Mouse (Mus musculus) erythroblast, adult 5-6 weeks (primary cell): ENCODE results near the gene Mcf2. TPM values are rescaled to one million over a fixed set of nuclear protein-coding genes. Genes with fewer than 3 reads are reported as not detected.

ENCODE experiments used
- ATAC-seq: replicated peaks from 2 replicates; pipeline ENCODE4 v1.8.0; 2016; ENCODE audit warnings: moderate number of reproducible peaks, mild to moderate bottlenecking, moderate TSS enrichment, inconsistent platforms; ENCODE audit not compliant: poor library complexity, low FRiP score, severe bottlenecking
- total RNA-seq, 2 experiments: library from RNA; stranded (forward) in 1 of 2; stranded (reverse) in 1 of 2; fragments of 150-400 nt in 1 of 2; fragments of 200-764, 138-1000 nt in 1 of 2; gene quantifications; 2 replicates each; pipeline versions ENCODE4 v1.2.3 to v1.2.4; 2015 to 2017; ENCODE audit warnings: low replicate concordance in 2 of 2

Mcf2 gene
- 1.5 TPM in 1 of 2 replicates, not detected in the other for total RNA-seq (2015; ENCODE audit: low replicate concordance)
- total RNA-seq (2017; ENCODE audit: low replicate concordance) = not detected in 2 replicates

GRCm38 (mm10) chrX:60178744-60179458 is at the start of gene Mcf2:
TSS of gene Mcf2 (minus strand) at chrX:60179089.
- no peak for ATAC-seq

GRCm38 (mm10) chrX:60187726-60188125 is 8.8 kb upstream of the Mcf2 start:
- no peak for ATAC-seq

- ATAC-seq = no peak
These were observed 3.7 kb upstream of the Mcf2 start for GRCm38 (mm10) chrX:60182611-60183010.

GRCm38 (mm10) chrX:60178025-60178743 is 705 bp downstream of the Mcf2 start:
- ATAC-seq = no peak

- no peak for ATAC-seq
These were observed 8.8 kb downstream of the Mcf2 start for GRCm38 (mm10) chrX:60170106-60170505.

GRCm38 (mm10) chrX:60169511-60169910 is 9.4 kb downstream of the Mcf2 start:
- no peak for ATAC-seq

GRCm38 (mm10) chrX:60168796-60169195 is 10.1 kb downstream of the Mcf2 start:
- no peak for ATAC-seq

- ATAC-seq = no peak
These were observed 31.5 kb downstream of the Mcf2 start for GRCm38 (mm10) chrX:60147268-60147974.

- no peak for ATAC-seq
These were observed 103.5 kb downstream of the Mcf2 start for GRCm38 (mm10) chrX:60075359-60075758.

- no peak for ATAC-seq
These were observed 123.7 kb downstream of the Mcf2 start for GRCm38 (mm10) chrX:60055185-60055584.

- ATAC-seq = no peak
These were observed 124.1 kb downstream of the Mcf2 start for GRCm38 (mm10) chrX:60054745-60055144.

- no peak for ATAC-seq
These were observed 152.2 kb downstream of the Mcf2 start for GRCm38 (mm10) chrX:60026654-60027053.

GRCm38 (mm10) chrX:60021595-60021994 is 157.3 kb downstream of the Mcf2 start:
- ATAC-seq = no peak

- ATAC-seq = no peak
These were observed 157.9 kb downstream of the Mcf2 start for GRCm38 (mm10) chrX:60021007-60021406.

GRCm38 (mm10) chrX:60014588-60014987 is 164.3 kb downstream of the Mcf2 start:
- no peak for ATAC-seq

GRCm38 (mm10) chrX:60013084-60013676 is 165.7 kb downstream of the Mcf2 start:
- ATAC-seq = no peak
